Mouse (Mus musculus) MEL (cell line): ENCODE measurements around the gene Zfp1. TPM values are rescaled to one million over a fixed set of nuclear protein-coding genes. Genes with fewer than 3 reads are reported as not detected.
A peak's percentile ranks its signal among the peaks of the same experiment; 100 is the strongest.

Experiments
- DNase-seq: peaks from one replicate; pipeline ENCODE4 v3.0.0; 2011; ENCODE audit warnings: low read depth, low spot score
- H3K27ac ChIP-seq: 2 replicates; pipeline ENCODE4 v1.5.1; 2012; ENCODE audit warnings: low read depth, mild to moderate bottlenecking, control low read depth, low read length, moderate library complexity; ENCODE audit not compliant: control insufficient read depth
- H3K27me3 ChIP-seq, 2 experiments: fragments of 150-350 bp in 1 of 2; sonication (generic) in 1 of 2; 2 replicates each; pipeline ENCODE4 v1.6.1; 2012; ENCODE audit warnings: low read length in 2 of 2, mild to moderate bottlenecking in 2 of 2, improper control_type of control experiment in 1 of 2, moderate library complexity in 1 of 2; ENCODE audit not compliant: insufficient read depth in 2 of 2, control insufficient read depth in 1 of 2
- H3K36me3 ChIP-seq, 2 experiments: 2 replicates each; pipeline ENCODE4 v1.6.1; 2012 to 2014; ENCODE audit warnings: low read length in 2 of 2, improper control_type of control experiment in 1 of 2, inconsistent platforms in 1 of 2, mild to moderate bottlenecking in 1 of 2; ENCODE audit not compliant: insufficient read depth in 2 of 2, control insufficient read depth in 1 of 2
- H3K4me1 ChIP-seq, 2 experiments: fragments of 150-350 bp in 1 of 2; sonication (generic) in 1 of 2; 2 replicates each; pipeline ENCODE4 v1.6.1; 2012; ENCODE audit warnings: low read length in 2 of 2, improper control_type of control experiment in 1 of 2, mild to moderate bottlenecking in 1 of 2; ENCODE audit not compliant: insufficient read depth in 2 of 2, control insufficient read depth in 1 of 2
- H3K4me3 ChIP-seq, 2 experiments: fragments of 150-350 bp in 1 of 2; sonication (generic) in 1 of 2; 2 replicates each; pipeline ENCODE4 v1.5.1; 2012; ENCODE audit warnings: low read depth in 2 of 2, low read length in 2 of 2, mild to moderate bottlenecking in 2 of 2, moderate library complexity in 2 of 2, control low read depth in 1 of 2, improper control_type of control experiment in 1 of 2; ENCODE audit not compliant: control insufficient read depth in 1 of 2, insufficient read depth in 1 of 2
- H3K79me2 ChIP-seq: 2 replicates; pipeline ENCODE4 v1.6.1; 2012; ENCODE audit warnings: mild to moderate bottlenecking, low read length, moderate library complexity; ENCODE audit not compliant: control insufficient read depth, poor library complexity, insufficient read depth
- H3K9ac ChIP-seq: 2 replicates; pipeline ENCODE4 v1.6.1; 2012; ENCODE audit warnings: low read depth, mild to moderate bottlenecking, control low read depth, low read length, moderate library complexity; ENCODE audit not compliant: control insufficient read depth, poor library complexity, severe bottlenecking
- H3K9me3 ChIP-seq: fragments of 150-350 bp; sonication (generic); replicated peaks from 2 replicates; pipeline ENCODE4 v1.6.1; 2012; ENCODE audit warnings: mild to moderate bottlenecking, low read length, improper control_type of control experiment, moderate library complexity; ENCODE audit not compliant: insufficient read depth
- CHD2 ChIP-seq: IDR thresholded peaks from 2 replicates; pipeline ENCODE4 v1.6.1; 2011; ENCODE audit warnings: low read length, improper control_type of control experiment
- CTCF ChIP-seq, 3 experiments: IDR thresholded peaks in 2 of 3; conservative IDR thresholded peaks in 1 of 3; 2 replicates each; pipeline ENCODE4 v1.5.1; 2011 to 2012; ENCODE audit warnings: low read length in 3 of 3, low read depth in 2 of 3, mild to moderate bottlenecking in 2 of 3, improper control_type of control experiment in 1 of 3, inconsistent platforms in 1 of 3, mixed read lengths in 1 of 3, moderate library complexity in 1 of 3; ENCODE audit not compliant: control insufficient read depth in 1 of 3, insufficient read depth in 1 of 3, poor library complexity in 1 of 3, severe bottlenecking in 1 of 3
- E2F4 ChIP-seq: IDR thresholded peaks from 2 replicates; pipeline ENCODE4 v1.6.1; 2011; ENCODE audit warnings: low read depth, low read length, improper control_type of control experiment, borderline replicate concordance
- ELF1 ChIP-seq: IDR thresholded peaks from 2 replicates; pipeline ENCODE4 v1.6.1; 2014; ENCODE audit warnings: low read depth, mild to moderate bottlenecking, inconsistent platforms, low read length, improper control_type of control experiment, moderate library complexity
- GATA1 ChIP-seq: IDR thresholded peaks from 2 replicates; pipeline ENCODE4 v1.6.1; 2011; ENCODE audit warnings: low read depth, low read length, improper control_type of control experiment
- MAFK ChIP-seq: IDR thresholded peaks from 2 replicates; pipeline ENCODE4 v1.6.1; 2011; ENCODE audit warnings: low read depth, mild to moderate bottlenecking, low read length, improper control_type of control experiment, borderline replicate concordance
- POLR2AphosphoS5 ChIP-seq: IDR thresholded peaks from 2 replicates; pipeline ENCODE4 v1.6.1; 2012; ENCODE audit warnings: low read depth, borderline replicate concordance, mild to moderate bottlenecking, inconsistent platforms, low read length, moderate library complexity, mixed read lengths
- RAD21 ChIP-seq: IDR thresholded peaks from 2 replicates; pipeline ENCODE4 v1.6.1; 2011; ENCODE audit warnings: mild to moderate bottlenecking, low read depth, low read length, improper control_type of control experiment
- SMC3 ChIP-seq: IDR thresholded peaks from 2 replicates; pipeline ENCODE4 v1.6.1; 2011; ENCODE audit warnings: low read depth, low read length, improper control_type of control experiment
- TAL1 ChIP-seq: IDR thresholded peaks from 2 replicates; pipeline ENCODE4 v1.6.1; 2012; ENCODE audit warnings: mild to moderate bottlenecking, inconsistent platforms, low read length, moderate library complexity, mixed read lengths
- USF1 ChIP-seq: IDR thresholded peaks from 2 replicates; pipeline ENCODE4 v1.6.1; 2014; ENCODE audit warnings: low read depth, mild to moderate bottlenecking, inconsistent platforms, low read length, improper control_type of control experiment, moderate library complexity
- USF2 ChIP-seq, 2 experiments: IDR thresholded peaks; 2 replicates each; pipeline ENCODE4 v1.6.1; 2011 to 2012; ENCODE audit warnings: improper control_type of control experiment in 2 of 2, low read length in 2 of 2, borderline replicate concordance in 1 of 2, inconsistent platforms in 1 of 2, low read depth in 1 of 2, mild to moderate bottlenecking in 1 of 2; ENCODE audit not compliant: insufficient read depth in 1 of 2
- ZC3H11A ChIP-seq: IDR thresholded peaks from 2 replicates; pipeline ENCODE4 v1.6.1; 2012; ENCODE audit warnings: low read depth, mild to moderate bottlenecking, inconsistent platforms, low read length, improper control_type of control experiment
- ZMIZ1 ChIP-seq: IDR thresholded peaks from 2 replicates; pipeline ENCODE4 v1.6.1; 2012; ENCODE audit warnings: low read depth, mild to moderate bottlenecking, inconsistent platforms, low read length, improper control_type of control experiment, moderate library complexity
- ZNF384 ChIP-seq: IDR thresholded peaks from 2 replicates; pipeline ENCODE4 v1.6.1; 2012; ENCODE audit warnings: low read depth, mild to moderate bottlenecking, inconsistent platforms, low read length, improper control_type of control experiment
- polyA plus RNA-seq, 2 experiments: library from polyadenylated mRNA; stranded (reverse) in 1 of 2; unstranded in 1 of 2; fragments of >175 nt in 1 of 2; fragments of >200 nt in 1 of 2; gene quantifications; 2 replicates each; pipeline versions ENCODE4 v1.2.1 to v1.2.4; 2012; ENCODE audit warnings: low replicate concordance in 2 of 2, low read depth in 1 of 2; ENCODE audit not compliant: insufficient read length in 2 of 2, insufficient read depth in 1 of 2, missing spikeins in 1 of 2
- total RNA-seq: library from RNA; depleted of rRNA; stranded (reverse); fragments of 300-350 nt; gene quantifications from 2 replicates; pipeline ENCODE4 v1.2.3, GENCODE M21; 2012

The Zfp1 gene
- total and polyA plus RNA-seq, 3 experiments: 12.2 to 12.4 TPM; not detected in 1

- Histone ChIP-seq H3K27ac (no peak overlapping the region), H3K9me3 (no peaks in the 10 kb centered on the region), H3K27me3 (no peaks in the 10 kb centered on the region), H3K9ac (no peak overlapping the region), H3K4me3 (no peak overlapping the region), H3K36me3 (no peaks in the 10 kb centered on the region), H3K4me1 (peaks cover 0 to 9% of the 10 kb centered on the region in 2 experiments; a peak in 2 of 4 replicates), H3K79me2 (no peaks in the 10 kb centered on the region)
- no peak for DNase-seq
- TF ChIP-seq ELF1: no peak
- TF ChIP-seq, all 39 proteins: peak for 0
Observed at GRCm38 (mm10) chr8:111678848-111679247, 35.6 kb downstream of the Zfp1 start.

DNA sequence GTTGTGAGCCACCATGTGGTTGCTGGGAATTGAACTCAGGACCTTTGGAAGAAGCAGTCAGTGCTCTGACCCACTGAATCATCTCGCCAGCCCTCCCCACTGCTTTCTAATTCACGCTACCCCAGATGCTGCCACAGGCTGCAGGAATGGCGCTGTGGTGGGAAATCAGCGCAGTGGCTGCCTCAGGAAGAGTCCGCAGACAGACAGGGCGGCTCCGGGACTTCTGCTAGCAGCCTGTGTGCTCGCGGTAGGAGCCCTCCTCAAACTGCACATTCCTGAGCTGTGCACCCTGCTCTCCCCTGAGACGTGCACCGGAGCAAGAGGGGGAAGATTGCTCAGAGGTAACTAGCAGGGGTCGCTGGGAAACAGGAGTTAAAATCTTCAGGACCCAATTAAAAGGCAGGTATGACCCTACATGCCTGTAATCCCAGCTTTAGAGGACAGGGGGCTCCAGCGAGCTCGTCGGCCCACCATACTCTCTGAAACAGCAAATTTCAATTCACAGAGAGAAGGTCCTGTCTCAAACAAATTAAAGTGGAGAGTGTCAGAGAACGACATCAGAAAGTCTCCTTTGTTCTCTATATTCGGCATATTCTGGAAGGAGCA lies 37.3 kb downstream of the Zfp1 start:
- no peaks in the 10 kb centered on the region for H3K9me3 ChIP-seq
- H3K27ac ChIP-seq: no peak overlapping the region
- no peaks in the 10 kb centered on the region for H3K27me3 ChIP-seq
- no peaks in the 10 kb centered on the region for H3K79me2 ChIP-seq
- DNase-seq: no peak
- no peaks in the 10 kb centered on the region for H3K36me3 ChIP-seq
- no peak overlapping the region for H3K4me3 ChIP-seq
- peaks cover 0 to 11% of the 10 kb centered on the region in 2 experiments; a peak in 2 of 4 replicates for H3K4me1 ChIP-seq
- no peak overlapping the region for H3K9ac ChIP-seq
- TF ChIP-seq ZNF384: no peak
- peak; percentile 44 to 64 (median 58) for TF ChIP-seq CTCF (IDR thresholded peaks at IDR 0.05 in 2 of 3, conservative IDR thresholded peaks at IDR 0.05 in 1 of 3; ENCODE audit: control insufficient read depth in 1 of 3, insufficient read depth in 1 of 3, low read depth in 2 of 3, low read length in 3 of 3, poor library complexity in 1 of 3, severe bottlenecking in 1 of 3)
- TF ChIP-seq ZC3H11A: peak; percentile 27; the same call in 1 of the 2 replicates
- TF ChIP-seq MAFK: no peak
- TF ChIP-seq RAD21: peak; percentile 32
- no peak for TF ChIP-seq GATA1
- TF ChIP-seq POLR2AphosphoS5: no peak
- TF ChIP-seq TAL1: no peak
- TF ChIP-seq SMC3: peak; percentile 60
- TF ChIP-seq USF2 (IDR thresholded peaks at IDR 0.05; ENCODE audit: borderline replicate concordance in 1 of 2, insufficient read depth in 1 of 2, low read depth in 1 of 2, low read length in 2 of 2): no peak
- no peak for TF ChIP-seq E2F4

DNA sequence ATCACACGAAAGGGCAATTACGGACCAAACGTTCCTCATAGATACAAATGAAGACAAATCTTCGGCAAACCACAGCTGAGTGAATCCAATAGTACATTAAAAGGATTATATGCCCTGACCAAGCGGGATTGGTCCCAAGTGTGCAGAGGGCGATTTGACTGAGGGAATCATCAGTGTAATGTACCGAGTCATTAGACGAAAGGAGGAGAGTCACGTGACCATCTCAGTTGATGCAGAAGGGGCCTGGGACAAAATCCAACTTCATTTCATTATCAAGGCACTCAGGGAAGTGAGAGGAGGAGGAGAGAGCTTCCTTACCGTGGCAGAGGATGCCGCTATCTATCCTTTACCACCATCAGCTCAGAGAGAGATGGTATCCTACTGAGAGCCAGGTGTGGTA lies 38.0 kb downstream of the Zfp1 start:
- no peaks in the 10 kb centered on the region for H3K27me3 ChIP-seq
- TF ChIP-seq USF1 (peak; percentile 89), USF2 (IDR thresholded peaks at IDR 0.05; ENCODE audit: borderline replicate concordance in 1 of 2, insufficient read depth in 1 of 2, low read depth in 1 of 2, low read length in 2 of 2) (peak; percentile 24 to 44; a peak in 2 of 4 replicates), ZMIZ1 (no peak), CHD2 (no peak)
- no peaks in the 10 kb centered on the region for H3K9me3 ChIP-seq
- no peak overlapping the region for H3K4me3 ChIP-seq
- peaks cover 0 to 11% of the 10 kb centered on the region in 2 experiments; a peak in 2 of 4 replicates for H3K4me1 ChIP-seq
- H3K27ac ChIP-seq: no peak overlapping the region
- peak; percentile 28 for DNase-seq
- H3K79me2 ChIP-seq: no peaks in the 10 kb centered on the region
- H3K36me3 ChIP-seq: no peaks in the 10 kb centered on the region
- no peak overlapping the region for H3K9ac ChIP-seq
